Mouse (Mus musculus) lung, embryonic 15.5 days (tissue): ENCODE measurements around the gene Mllt10. TPM values are rescaled to one million over a fixed set of nuclear protein-coding genes. Genes with fewer than 3 reads are reported as not detected.

Experiments
- ATAC-seq: fragments of 200-750 bp; cut with Nextera tagmentation; 2 replicates; pipeline ENCODE4 v1.8.0; 2017; ENCODE audit warnings: moderate number of reproducible peaks, borderline replicate concordance; ENCODE audit not compliant: low FRiP score, low TSS enrichment; ENCODE audit errors: extremely low read depth
- H3K27ac ChIP-seq: fragments of 300-500 bp; sonication (generic); 2 replicates; pipeline ENCODE4 v1.5.1; 2015; ENCODE audit warnings: moderate library complexity, mild to moderate bottlenecking, inconsistent platforms
- H3K27me3 ChIP-seq: fragments of 300-500 bp; sonication (generic); 2 replicates; pipeline ENCODE4 v1.6.1; 2015; ENCODE audit warnings: inconsistent platforms
- H3K36me3 ChIP-seq: fragments of 300-500 bp; sonication (generic); 2 replicates; pipeline ENCODE4 v1.6.1; 2015; ENCODE audit warnings: inconsistent platforms
- H3K4me1 ChIP-seq: fragments of 300-500 bp; sonication (generic); 2 replicates; pipeline ENCODE4 v1.6.1; 2015; ENCODE audit warnings: inconsistent platforms
- H3K4me2 ChIP-seq: fragments of 300-500 bp; sonication (generic); 2 replicates; pipeline ENCODE4 v1.6.1; 2015; ENCODE audit warnings: inconsistent platforms, mild to moderate bottlenecking, moderate library complexity
- H3K4me3 ChIP-seq: fragments of 300-500 bp; sonication (generic); 2 replicates; pipeline ENCODE4 v1.5.1; 2015; ENCODE audit warnings: mild to moderate bottlenecking, inconsistent platforms
- H3K9ac ChIP-seq: fragments of 300-500 bp; sonication (generic); 2 replicates; pipeline ENCODE4 v1.6.1; 2015; ENCODE audit warnings: inconsistent platforms
- H3K9me3 ChIP-seq: fragments of 300-500 bp; sonication (generic); 2 replicates; pipeline ENCODE4 v1.6.1; 2016; ENCODE audit warnings: inconsistent platforms
- WGBS: fragments of 180-500 bp; shearing (Covaris S2); methylation state at CpG from one replicate; pipeline ENCODE4 v1.1.7; 2015; 5-methylcytosine and 5-hydroxymethylcytosine counted together
- polyA plus RNA-seq: library from polyadenylated mRNA; unstranded; fragments of >200 nt; fragmentation: Nextera tagmentation; extraction: Ambion mirVana; gene quantifications from 2 replicates; pipeline ENCODE4 v1.2.1, GENCODE M21; 2015

The Mllt10 gene
- polyA plus RNA-seq: 58.9 and 59.4 TPM in 2 replicates

- H3K27me3 ChIP-seq: no peaks in the 10 kb centered on the region
- H3K27ac ChIP-seq: peak within 1 kb of the TSS; percentile 99
- WGBS: 4% methylated on average over 20 of the region's 20 CpGs
- peak within 1 kb of the TSS; percentile 72 for H3K9ac ChIP-seq
- H3K4me1 ChIP-seq: peaks cover 29% of the 10 kb centered on the region
- H3K36me3 ChIP-seq: no peaks in the 10 kb centered on the region
- peak within 1 kb of the TSS; percentile 93 for H3K4me2 ChIP-seq
- ATAC-seq: no peak
- no peaks in the 10 kb centered on the region for H3K9me3 ChIP-seq
- peak within 1 kb of the TSS; percentile 63 for H3K4me3 ChIP-seq
Observed at GRCm38 (mm10) chr2:18055016-18055928, at the start of gene Mllt10. Gene Mllt10 (plus strand): TSS chr2:18055237.

DNA sequence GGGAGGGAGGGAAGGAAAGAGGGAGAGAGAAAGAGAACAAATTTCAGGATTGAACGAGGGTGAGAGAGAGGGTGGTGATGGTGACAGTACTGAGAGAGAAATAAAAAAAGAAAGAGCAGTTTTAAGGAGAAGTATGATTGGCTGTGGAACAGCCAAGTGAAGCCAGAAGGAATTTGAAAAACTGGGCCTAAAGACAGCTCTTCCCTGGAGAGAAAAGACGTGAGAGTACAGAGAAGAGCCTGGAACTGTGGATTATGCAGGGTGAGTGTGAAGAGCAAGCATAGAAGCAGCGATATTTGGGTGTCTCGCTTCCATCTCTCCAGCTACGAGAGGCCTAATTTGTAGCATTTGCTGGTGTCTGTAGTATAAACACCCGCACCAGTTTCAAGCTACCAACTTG lies 43.8 kb upstream of the Mllt10 start:
- H3K4me3 ChIP-seq: no peak overlapping the region
- no peaks in the 10 kb centered on the region for H3K9me3 ChIP-seq
- no peak for ATAC-seq
- H3K9ac ChIP-seq: no peak overlapping the region
- no peak overlapping the region for H3K4me2 ChIP-seq
- H3K36me3 ChIP-seq: no peaks in the 10 kb centered on the region
- 76% methylated on average over 6 of the region's 6 CpGs for WGBS
- no peaks in the 10 kb centered on the region for H3K4me1 ChIP-seq
- no peak overlapping the region for H3K27ac ChIP-seq
- H3K27me3 ChIP-seq: no peaks in the 10 kb centered on the region

- no peak overlapping the region for H3K4me2 ChIP-seq
- WGBS: 86% methylated on average over 3 of the region's 3 CpGs
- no peak overlapping the region for H3K9ac ChIP-seq
- H3K4me3 ChIP-seq: no peak overlapping the region
- no peaks in the 10 kb centered on the region for H3K9me3 ChIP-seq
- H3K36me3 ChIP-seq: no peaks in the 10 kb centered on the region
- H3K27me3 ChIP-seq: no peaks in the 10 kb centered on the region
- ATAC-seq: no peak
- no peaks in the 10 kb centered on the region for H3K4me1 ChIP-seq
- no peak overlapping the region for H3K27ac ChIP-seq
Observed at GRCm38 (mm10) chr2:18012866-18013265, 42.2 kb upstream of the Mllt10 start.

DNA sequence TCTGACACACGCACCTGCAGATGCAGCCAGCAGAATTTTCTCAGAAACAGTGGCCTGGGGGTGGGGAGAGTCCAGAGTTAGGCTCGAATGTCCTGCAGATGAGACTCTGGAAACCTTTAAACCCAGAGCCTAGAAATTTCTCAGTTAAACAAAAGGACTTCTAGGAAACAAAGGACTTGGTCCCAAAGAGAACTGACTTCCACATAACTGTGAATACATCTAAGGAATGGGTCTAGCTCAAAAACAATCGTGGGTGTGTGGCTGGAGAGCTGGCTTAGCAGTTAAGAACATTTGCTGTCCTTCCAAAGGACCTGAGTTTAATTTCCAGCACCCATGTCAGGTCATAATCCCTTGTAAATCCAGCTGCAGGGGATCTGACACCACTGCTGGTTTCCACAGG lies 39.5 kb upstream of the Mllt10 start:
- Histone ChIP-seq H3K4me3 (no peak overlapping the region), H3K4me2 (no peak overlapping the region), H3K9ac (no peak overlapping the region), H3K36me3 (no peaks in the 10 kb centered on the region), H3K27ac (no peak overlapping the region), H3K27me3 (no peaks in the 10 kb centered on the region), H3K9me3 (no peaks in the 10 kb centered on the region), H3K4me1 (no peaks in the 10 kb centered on the region)
- WGBS: 53% methylated on average over 3 of the region's 3 CpGs
- no peak for ATAC-seq

DNA sequence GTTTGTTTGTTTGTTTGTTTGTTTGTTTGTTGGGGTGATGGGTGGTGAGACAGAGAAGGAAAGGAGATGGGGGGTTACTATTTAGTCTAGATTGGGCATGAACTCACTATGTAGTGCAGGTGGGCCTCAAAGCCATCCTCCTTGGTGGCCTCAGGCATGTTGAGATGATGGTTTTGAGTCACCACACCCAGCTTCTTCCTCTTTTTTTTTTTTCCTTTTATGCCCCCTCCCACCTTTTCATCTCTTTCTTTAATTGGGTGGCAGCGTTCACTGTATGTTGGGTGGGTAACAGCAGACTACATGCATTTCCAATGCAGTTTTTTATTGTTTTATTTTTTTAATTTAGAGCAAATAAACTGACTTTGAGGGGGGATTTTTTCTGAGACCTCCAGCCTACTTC lies 38.4 kb upstream of the Mllt10 start:
- no peak overlapping the region for H3K4me2 ChIP-seq
- no peaks in the 10 kb centered on the region for H3K9me3 ChIP-seq
- H3K36me3 ChIP-seq: no peaks in the 10 kb centered on the region
- H3K27ac ChIP-seq: no peak overlapping the region
- no peaks in the 10 kb centered on the region for H3K27me3 ChIP-seq
- ATAC-seq: no peak
- H3K9ac ChIP-seq: no peak overlapping the region
- WGBS: 89% methylated on average over 1 of the region's 1 CpGs
- no peak overlapping the region for H3K4me3 ChIP-seq
- H3K4me1 ChIP-seq: no peaks in the 10 kb centered on the region

DNA sequence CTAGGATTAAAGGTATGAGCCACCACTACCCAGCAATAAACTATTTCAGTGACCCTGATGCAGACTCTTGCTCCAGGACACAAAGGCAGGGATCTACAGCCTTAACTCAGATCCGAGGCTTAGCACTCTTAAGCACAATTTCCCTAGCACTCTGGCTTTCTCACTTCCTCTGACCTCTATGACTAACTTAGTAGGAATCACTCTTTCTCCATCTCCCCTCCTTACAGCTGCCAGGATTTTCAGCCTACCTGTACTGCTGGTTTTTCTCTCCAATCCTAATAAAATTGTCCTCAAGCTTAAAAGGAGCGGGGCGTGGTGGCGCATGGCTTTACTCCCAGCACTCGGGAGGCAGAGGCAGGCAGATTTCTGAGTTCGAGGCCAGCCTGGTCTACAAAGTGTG lies 37.7 kb upstream of the Mllt10 start:
- Histone ChIP-seq H3K4me1 (no peaks in the 10 kb centered on the region), H3K9me3 (no peaks in the 10 kb centered on the region), H3K4me2 (no peak overlapping the region), H3K9ac (no peak overlapping the region), H3K27ac (no peak overlapping the region), H3K27me3 (no peaks in the 10 kb centered on the region), H3K4me3 (no peak overlapping the region), H3K36me3 (no peaks in the 10 kb centered on the region)
- 93% methylated on average over 6 of the region's 6 CpGs for WGBS
- no peak for ATAC-seq

GRCm38 (mm10) chr2:18019122-18019521 lies 35.9 kb upstream of the Mllt10 start:
- Histone ChIP-seq H3K9ac (no peak overlapping the region), H3K4me3 (no peak overlapping the region), H3K27ac (no peak overlapping the region), H3K9me3 (no peaks in the 10 kb centered on the region), H3K4me1 (no peaks in the 10 kb centered on the region), H3K4me2 (no peak overlapping the region), H3K36me3 (no peaks in the 10 kb centered on the region), H3K27me3 (no peaks in the 10 kb centered on the region)
- 74% methylated on average over 1 of the region's 1 CpGs for WGBS
- ATAC-seq: no peak

DNA sequence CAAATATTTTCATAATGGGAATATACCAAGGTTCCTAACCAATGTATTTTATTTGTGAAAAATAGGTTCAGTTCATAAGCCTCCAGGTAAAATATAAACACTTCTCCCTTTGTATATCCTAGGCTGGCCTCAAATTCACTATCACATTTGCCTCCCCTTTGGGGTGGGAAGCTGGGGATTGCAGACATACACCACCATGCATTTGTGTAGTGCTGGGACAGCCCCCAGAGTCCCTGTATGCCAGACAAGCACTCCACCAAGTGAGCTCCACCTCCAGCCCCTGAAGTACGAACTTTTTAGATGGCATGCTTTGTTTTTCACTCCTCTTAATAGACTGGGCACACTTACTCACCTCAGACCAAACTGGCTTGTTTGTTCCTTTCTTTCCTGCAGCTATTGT lies 32.2 kb upstream of the Mllt10 start:
- 30% methylated on average over 1 of the region's 1 CpGs for WGBS
- no peaks in the 10 kb centered on the region for H3K9me3 ChIP-seq

GRCm38 (mm10) chr2:18025116-18025515 lies 29.9 kb upstream of the Mllt10 start:
- Histone ChIP-seq H3K9ac (no peak overlapping the region), H3K4me1 (peaks cover 13% of the 10 kb centered on the region), H3K4me3 (0 out of 2 replicates have a peak overlapping the region, but pooled peaks have one; percentile 61), H3K36me3 (no peaks in the 10 kb centered on the region), H3K27ac (no peak overlapping the region), H3K4me2 (peak overlapping the region; percentile 94), H3K9me3 (no peaks in the 10 kb centered on the region), H3K27me3 (no peaks in the 10 kb centered on the region)
- WGBS: 61% methylated on average over 5 of the region's 5 CpGs
- ATAC-seq: no peak

More for the DNA sequence above, 32.2 kb upstream of the Mllt10 start:
- Histone ChIP-seq H3K4me2 (no peak overlapping the region), H3K4me3 (no peak overlapping the region), H3K4me1 (peaks cover 13% of the 10 kb centered on the region), H3K27me3 (no peaks in the 10 kb centered on the region), H3K9ac (no peak overlapping the region), H3K36me3 (no peaks in the 10 kb centered on the region), H3K27ac (no peak overlapping the region)
- no peak for ATAC-seq

DNA sequence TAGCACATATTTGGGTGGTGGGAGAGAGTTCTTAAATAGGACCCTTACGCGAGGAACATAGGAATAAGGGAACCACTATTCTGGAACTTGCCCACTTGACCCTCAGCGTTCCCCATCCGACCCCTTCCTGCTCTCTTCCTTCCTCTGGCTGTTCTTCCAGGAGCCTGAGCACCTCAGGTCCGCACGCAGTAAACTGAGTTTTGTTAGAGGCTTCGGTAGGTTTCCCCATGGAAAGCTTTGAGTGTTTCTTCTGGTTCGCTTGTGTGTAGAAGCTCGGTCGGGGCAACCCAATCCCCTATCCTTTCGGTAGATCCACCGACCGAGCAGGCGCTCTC lies 29.3 kb upstream of the Mllt10 start:
- peak overlapping the region; percentile 94 for H3K4me2 ChIP-seq
- H3K27me3 ChIP-seq: no peaks in the 10 kb centered on the region
- peaks cover 17% of the 10 kb centered on the region for H3K4me1 ChIP-seq
- no peaks in the 10 kb centered on the region for H3K9me3 ChIP-seq
- peak overlapping the region; percentile 11; the same call in 1 of the 2 replicates for H3K27ac ChIP-seq
- H3K4me3 ChIP-seq: peak overlapping the region; percentile 61
- no peak for ATAC-seq
- no peaks in the 10 kb centered on the region for H3K36me3 ChIP-seq
- H3K9ac ChIP-seq: peak overlapping the region; percentile 93
- WGBS: 3% methylated on average over 14 of the region's 14 CpGs

- Histone ChIP-seq H3K9ac (peak overlapping the region; percentile 93), H3K4me1 (peaks cover 23% of the 10 kb centered on the region), H3K4me3 (peak overlapping the region; percentile 61), H3K9me3 (no peaks in the 10 kb centered on the region), H3K4me2 (peak overlapping the region; percentile 94), H3K27ac (peak overlapping the region; percentile 11; the same call in 1 of the 2 replicates), H3K36me3 (no peaks in the 10 kb centered on the region), H3K27me3 (no peaks in the 10 kb centered on the region)
- WGBS: under 1% methylated on average over 44 of the region's 44 CpGs
- ATAC-seq: no peak
Observed at GRCm38 (mm10) chr2:18026116-18026947, 28.7 kb upstream of the Mllt10 start.
